Mouse (Mus musculus): ENCODE results near the gene Rasgrp1. TPM values are rescaled to one million over a fixed set of nuclear protein-coding genes. Genes with fewer than 3 reads are reported as not detected.

Gene Rasgrp1
- polyA plus RNA-seq, 2 experiments, result 0.49 to 0.57 TPM

DNA sequence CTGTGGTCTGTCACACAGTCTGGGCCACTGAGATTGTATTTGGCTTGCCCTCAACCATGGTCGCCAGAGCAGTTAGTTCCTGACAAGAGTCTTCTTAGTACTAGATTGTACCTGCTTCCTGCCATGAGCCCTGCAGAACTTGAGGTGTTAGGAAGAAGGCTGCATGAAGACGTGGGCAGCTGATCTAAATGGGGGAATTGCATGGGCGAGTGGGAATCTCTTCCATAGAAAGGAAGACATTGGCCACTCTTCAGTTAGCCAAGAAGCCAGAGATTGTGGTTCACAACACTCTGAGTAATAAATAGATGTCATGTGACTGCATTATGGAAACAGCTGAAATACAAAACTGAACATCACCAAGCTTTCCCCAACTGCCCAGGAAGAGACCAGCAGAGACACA lies 23.8 kb downstream of the Rasgrp1 start:
- DNase-seq (ENCODE audit: low read depth in 3 of 3, low spot score in 3 of 3), result no peak
- no peak overlapping the region for H3K9ac ChIP-seq (replicated peaks)
- TF ChIP-seq CTCF (IDR thresholded peaks at IDR 0.05; ENCODE audit: low read depth), result no peak
- TF ChIP-seq EP300 (IDR thresholded peaks at IDR 0.05; ENCODE audit: low read depth), result no peak
- H3K27me3 ChIP-seq (ENCODE audit: control insufficient read depth, insufficient read depth, low read length), result no peaks in the 10 kb centered on the region
- ATAC-seq (ENCODE audit: insufficient read depth), result no peak
- no peak overlapping the region for H3K4me3 ChIP-seq (ENCODE audit: insufficient read depth in 1 of 2, low read depth in 2 of 2, low read length in 2 of 2)
- 48% methylated on average over 3 of the region's 3 CpGs for WGBS (ENCODE audit: insufficient replicate concordance)
- no peaks in the 10 kb centered on the region for H3K9me3 ChIP-seq (ENCODE audit: control insufficient read depth, low read length)
- no peak overlapping the region for H3K4me2 ChIP-seq (ENCODE audit: low read depth)
- H3K27ac ChIP-seq, result no peak overlapping the region
- no peaks in the 10 kb centered on the region for H3K36me3 ChIP-seq (replicated peaks; ENCODE audit: control insufficient read depth, insufficient read depth, low read depth)
- no peaks in the 10 kb centered on the region for H3K4me1 ChIP-seq (replicated peaks; ENCODE audit: control insufficient read depth in 2 of 2, insufficient read depth in 2 of 2, low read length in 1 of 2)

DNA sequence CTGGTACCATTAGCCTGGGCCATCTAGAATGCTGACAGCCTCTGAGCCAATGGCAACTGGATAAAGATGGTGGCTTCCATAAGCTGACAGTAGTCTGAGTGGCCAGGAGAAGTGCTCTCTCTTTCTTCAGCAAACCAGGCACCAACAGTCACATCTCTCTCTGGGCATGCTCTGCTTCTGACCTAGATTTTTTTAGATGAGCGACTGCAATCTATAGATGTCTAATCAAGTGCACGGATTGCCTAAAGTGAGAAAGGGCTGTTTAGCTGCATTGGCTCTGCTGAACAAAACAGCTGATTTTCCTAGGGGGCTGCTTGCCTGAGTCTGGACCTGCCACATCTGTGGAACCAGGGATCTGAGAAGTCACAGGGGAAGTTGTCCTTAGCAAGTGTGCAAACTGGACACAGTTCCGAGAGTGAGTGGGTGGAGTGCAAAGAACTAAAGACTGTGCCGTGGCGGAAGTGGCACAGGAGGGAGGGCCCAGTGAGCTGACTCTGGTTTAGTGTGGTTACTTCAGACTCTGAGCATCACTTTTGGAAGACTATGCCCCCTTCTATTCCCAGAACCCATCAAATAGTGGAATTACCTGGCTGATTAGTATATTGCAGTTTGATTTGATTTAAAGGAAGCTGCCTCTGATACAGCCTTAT lies 29.1 kb downstream of the Rasgrp1 start:
- no peak for TF ChIP-seq EP300 (IDR thresholded peaks at IDR 0.05; ENCODE audit: low read depth)
- no peak for TF ChIP-seq CTCF (IDR thresholded peaks at IDR 0.05; ENCODE audit: low read depth)
- Histone ChIP-seq H3K36me3 (replicated peaks; ENCODE audit: control insufficient read depth, insufficient read depth, low read depth) (no peaks in the 10 kb centered on the region), H3K4me2 (ENCODE audit: low read depth) (no peak overlapping the region), H3K4me3 (ENCODE audit: insufficient read depth in 1 of 2, low read depth in 2 of 2, low read length in 2 of 2) (no peak overlapping the region), H3K4me1 (replicated peaks; ENCODE audit: control insufficient read depth in 2 of 2, insufficient read depth in 2 of 2, low read length in 1 of 2) (no peaks in the 10 kb centered on the region), H3K27ac (no peak overlapping the region), H3K9ac (replicated peaks) (no peak overlapping the region), H3K9me3 (ENCODE audit: control insufficient read depth, low read length) (no peaks in the 10 kb centered on the region), H3K27me3 (ENCODE audit: control insufficient read depth, insufficient read depth, low read length) (no peaks in the 10 kb centered on the region)
- 73% methylated on average over 5 of the region's 5 CpGs for WGBS (ENCODE audit: insufficient replicate concordance)
- DNase-seq (ENCODE audit: low read depth in 3 of 3, low spot score in 3 of 3) (no peak), ATAC-seq (ENCODE audit: insufficient read depth) (no peak)

DNA sequence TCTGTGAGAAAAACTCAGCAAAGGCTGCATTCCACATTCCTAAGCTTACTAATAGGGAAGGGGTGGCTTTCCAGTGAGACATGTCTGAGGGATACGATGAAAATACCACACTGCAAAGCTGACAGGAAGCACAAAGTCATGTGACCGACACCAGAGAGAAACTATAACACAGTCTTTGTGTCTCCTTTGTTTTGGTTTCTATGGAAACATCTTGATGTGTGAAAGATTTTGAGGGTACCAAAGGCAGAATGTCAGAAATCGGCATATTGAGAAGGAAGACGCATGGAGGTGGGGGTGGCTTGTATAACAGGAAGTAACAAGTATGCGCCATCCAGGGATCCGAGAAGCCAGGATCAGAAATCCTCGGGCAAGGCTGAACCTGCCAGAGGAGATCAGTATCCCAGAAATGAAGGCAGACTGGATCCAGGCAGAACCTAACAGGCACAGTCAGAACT lies 30.3 kb downstream of the Rasgrp1 start:
- H3K27me3 ChIP-seq (ENCODE audit: control insufficient read depth, insufficient read depth, low read length), result no peaks in the 10 kb centered on the region
- DNase-seq (ENCODE audit: low read depth in 3 of 3, low spot score in 3 of 3), result no peak
- no peak overlapping the region for H3K4me3 ChIP-seq (ENCODE audit: insufficient read depth in 1 of 2, low read depth in 2 of 2, low read length in 2 of 2)
- WGBS (ENCODE audit: insufficient replicate concordance), result 55% methylated on average over 7 of the region's 7 CpGs
- no peak for ATAC-seq (ENCODE audit: insufficient read depth)
- H3K4me1 ChIP-seq (replicated peaks; ENCODE audit: control insufficient read depth in 2 of 2, insufficient read depth in 2 of 2, low read length in 1 of 2), result no peaks in the 10 kb centered on the region
- no peaks in the 10 kb centered on the region for H3K36me3 ChIP-seq (replicated peaks; ENCODE audit: control insufficient read depth, insufficient read depth, low read depth)
- no peak overlapping the region for H3K9ac ChIP-seq (replicated peaks)
- H3K27ac ChIP-seq, result no peak overlapping the region
- no peak overlapping the region for H3K4me2 ChIP-seq (ENCODE audit: low read depth)
- TF ChIP-seq CTCF (IDR thresholded peaks at IDR 0.05; ENCODE audit: low read depth) (no peak), EP300 (IDR thresholded peaks at IDR 0.05; ENCODE audit: low read depth) (no peak)
- no peaks in the 10 kb centered on the region for H3K9me3 ChIP-seq (ENCODE audit: control insufficient read depth, low read length)

DNA sequence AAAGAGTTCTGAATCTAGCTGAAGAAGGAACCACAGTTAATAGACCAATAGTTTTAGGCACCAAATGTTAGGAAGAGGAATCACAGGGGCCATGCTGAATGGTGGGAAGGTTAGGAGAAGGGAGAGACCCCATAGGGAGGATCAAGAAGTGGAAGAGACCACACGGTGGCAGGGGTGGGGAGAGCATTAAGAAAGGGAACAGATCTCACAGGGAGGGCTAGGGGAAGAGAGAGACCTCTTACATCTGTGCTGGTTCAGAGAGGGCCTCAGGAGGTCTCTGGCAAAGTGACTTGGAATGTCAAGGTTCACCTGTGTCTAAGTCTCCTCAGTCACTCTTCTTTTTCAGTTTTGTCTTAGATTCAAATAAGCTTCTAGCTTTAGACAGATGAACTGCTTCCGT lies 30.8 kb downstream of the Rasgrp1 start:
- Histone ChIP-seq H3K36me3 (replicated peaks; ENCODE audit: control insufficient read depth, insufficient read depth, low read depth) (no peaks in the 10 kb centered on the region), H3K27me3 (ENCODE audit: control insufficient read depth, insufficient read depth, low read length) (no peaks in the 10 kb centered on the region), H3K4me1 (replicated peaks; ENCODE audit: control insufficient read depth in 2 of 2, insufficient read depth in 2 of 2, low read length in 1 of 2) (no peaks in the 10 kb centered on the region), H3K4me3 (ENCODE audit: insufficient read depth in 1 of 2, low read depth in 2 of 2, low read length in 2 of 2) (no peak overlapping the region), H3K27ac (no peak overlapping the region), H3K9me3 (ENCODE audit: control insufficient read depth, low read length) (no peaks in the 10 kb centered on the region), H3K9ac (replicated peaks) (no peak overlapping the region), H3K4me2 (ENCODE audit: low read depth) (no peak overlapping the region)
- no peak for ATAC-seq (ENCODE audit: insufficient read depth)
- TF ChIP-seq CTCF (IDR thresholded peaks at IDR 0.05; ENCODE audit: low read depth) (no peak), EP300 (IDR thresholded peaks at IDR 0.05; ENCODE audit: low read depth) (no peak)
- no peak for DNase-seq (ENCODE audit: low read depth in 3 of 3, low spot score in 3 of 3)
- WGBS (ENCODE audit: insufficient replicate concordance), result 25% methylated on average over 2 of the region's 2 CpGs

DNA sequence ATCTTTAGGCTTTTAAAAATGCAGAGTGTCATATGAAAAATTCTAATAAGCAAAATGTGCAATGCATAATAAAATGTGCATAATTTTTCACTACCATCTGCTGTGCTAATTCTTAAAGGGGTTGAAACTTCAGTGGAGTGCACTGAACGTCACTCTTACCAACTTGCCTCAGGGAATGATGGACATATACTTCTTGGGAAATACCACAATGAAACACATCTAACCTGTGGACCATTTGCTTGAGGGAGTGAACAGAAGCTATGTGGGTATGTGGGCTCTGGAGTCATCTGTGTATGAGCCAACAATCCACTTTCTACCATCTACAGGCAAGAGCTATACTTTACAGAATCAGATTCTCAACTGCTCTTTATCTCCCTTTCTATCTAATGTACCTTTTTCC lies 31.5 kb downstream of the Rasgrp1 start:
- ATAC-seq (ENCODE audit: insufficient read depth) (no peak), DNase-seq (ENCODE audit: low read depth in 3 of 3, low spot score in 3 of 3) (no peak)
- Histone ChIP-seq H3K4me1 (replicated peaks; ENCODE audit: control insufficient read depth in 2 of 2, insufficient read depth in 2 of 2, low read length in 1 of 2) (no peaks in the 10 kb centered on the region), H3K9ac (replicated peaks) (no peak overlapping the region), H3K4me3 (ENCODE audit: insufficient read depth in 1 of 2, low read depth in 2 of 2, low read length in 2 of 2) (no peak overlapping the region), H3K9me3 (ENCODE audit: control insufficient read depth, low read length) (no peaks in the 10 kb centered on the region), H3K4me2 (ENCODE audit: low read depth) (no peak overlapping the region), H3K36me3 (replicated peaks; ENCODE audit: control insufficient read depth, insufficient read depth, low read depth) (no peaks in the 10 kb centered on the region), H3K27me3 (ENCODE audit: control insufficient read depth, insufficient read depth, low read length) (no peaks in the 10 kb centered on the region), H3K27ac (no peak overlapping the region)
- no peak for TF ChIP-seq EP300 (IDR thresholded peaks at IDR 0.05; ENCODE audit: low read depth)
- TF ChIP-seq CTCF (IDR thresholded peaks at IDR 0.05; ENCODE audit: low read depth), result no peak
- 20% methylated on average over 1 of the region's 1 CpGs for WGBS (ENCODE audit: insufficient replicate concordance)
